Mouse (Mus musculus) liver, adult 2 months (tissue): ENCODE results near the gene Rad9a. TPM values are rescaled to one million over a fixed set of nuclear protein-coding genes. Genes with fewer than 3 reads are reported as not detected.

Experiments
- DNase-seq: peaks from one replicate; pipeline ENCODE4 v3.0.0-alpha.2; 2011; ENCODE audit warnings: low read depth, low spot score; ENCODE audit errors: extremely low read depth
- H3K27ac ChIP-seq: fragments of 200-500 bp; replicated peaks from 2 replicates; pipeline ENCODE4 v1.5.1; 2012; ENCODE audit warnings: low read depth, mild to moderate bottlenecking, control low read depth, inconsistent platforms, low read length; ENCODE audit not compliant: insufficient read depth
- H3K27me3 ChIP-seq: fragments of 200-500 bp; 2 replicates; pipeline ENCODE4 v1.6.1; 2012; ENCODE audit warnings: mild to moderate bottlenecking, moderate library complexity, low read length, inconsistent platforms; ENCODE audit not compliant: control insufficient read depth, insufficient read depth
- H3K36me3 ChIP-seq: fragments of 200-500 bp; 2 replicates; pipeline ENCODE4 v1.6.1; 2012; ENCODE audit warnings: low read length, inconsistent platforms; ENCODE audit not compliant: control insufficient read depth, insufficient read depth
- H3K4me1 ChIP-seq: fragments of 200-500 bp; 2 replicates; pipeline ENCODE4 v1.6.1; 2011; ENCODE audit warnings: low read length; ENCODE audit not compliant: control insufficient read depth, insufficient read depth
- H3K4me3 ChIP-seq: fragments of 200-500 bp; 2 replicates; pipeline ENCODE4 v1.5.1; 2011; ENCODE audit warnings: low read depth, mild to moderate bottlenecking, control low read depth, low read length, moderate library complexity; ENCODE audit not compliant: insufficient read depth
- H3K79me2 ChIP-seq: fragments of 200-500 bp; 2 replicates; pipeline ENCODE4 v1.6.1; 2012; ENCODE audit warnings: inconsistent platforms, mild to moderate bottlenecking, low read length, moderate library complexity; ENCODE audit not compliant: control insufficient read depth, insufficient read depth
- H3K9ac ChIP-seq: fragments of 200-500 bp; 2 replicates; pipeline ENCODE4 v1.6.1; 2012; ENCODE audit warnings: low read depth, mild to moderate bottlenecking, control low read depth, inconsistent platforms, low read length
- CTCF ChIP-seq: fragments of 200-500 bp; IDR thresholded peaks from 2 replicates; pipeline ENCODE4 v1.5.1; 2011; ENCODE audit warnings: low read depth, low read length, control low read depth
- POLR2A ChIP-seq: fragments of 200-500 bp; IDR thresholded peaks from 2 replicates; pipeline ENCODE4 v1.6.1; 2011; ENCODE audit warnings: low read length, control low read depth; ENCODE audit not compliant: insufficient read depth; ENCODE audit errors: extremely low read depth
- WGBS: fragments of 180-500 bp; shearing (Covaris S2); methylation state at CpG from one replicate; pipeline ENCODE4 v1.1.7; 2018; 5-methylcytosine and 5-hydroxymethylcytosine counted together
- polyA plus RNA-seq: library from polyadenylated mRNA; depleted of rRNA; stranded (reverse); fragments of >200 nt; gene quantifications from 2 replicates; pipeline ENCODE4 v1.2.3, GENCODE M21; 2012
- total RNA-seq: library from RNA; depleted of rRNA; stranded (reverse); fragments of >200 nt; gene quantifications from 2 replicates; pipeline ENCODE4 v1.2.3, GENCODE M21; 2014

The Rad9a gene
- total and polyA plus RNA-seq, 2 experiments, result 0.74 to 7.0 TPM

DNA sequence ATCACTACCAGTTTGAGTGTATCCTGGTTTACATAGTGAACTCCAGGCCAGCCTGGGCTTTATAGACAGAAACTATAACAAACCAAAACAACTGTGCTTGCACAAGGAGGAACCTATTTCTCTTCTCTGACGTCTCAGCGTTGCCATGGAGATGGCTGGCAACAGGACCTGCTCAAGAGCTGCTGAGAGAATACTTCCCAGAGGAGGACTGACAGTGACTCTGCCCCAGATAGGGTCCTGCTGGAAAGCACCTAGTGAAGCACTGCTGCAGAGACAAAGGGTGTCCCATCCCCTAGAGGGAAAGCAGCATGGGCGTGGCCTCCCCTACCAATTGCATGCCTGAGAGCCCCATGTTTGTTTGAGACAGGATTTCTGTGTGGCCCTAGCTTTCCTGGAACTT lies 19.6 kb downstream of the Rad9a start:
- H3K4me1 ChIP-seq, result no peaks in the 10 kb centered on the region
- H3K4me3 ChIP-seq, result no peak overlapping the region
- 58% methylated on average over 3 of the region's 3 CpGs for WGBS
- DNase-seq, result peak; percentile 42
- H3K27ac ChIP-seq, result no peak overlapping the region
- H3K9ac ChIP-seq, result no peak overlapping the region
- no peaks in the 10 kb centered on the region for H3K79me2 ChIP-seq
- no peaks in the 10 kb centered on the region for H3K27me3 ChIP-seq
- TF ChIP-seq POLR2A (no peak), CTCF (no peak)
- no peaks in the 10 kb centered on the region for H3K36me3 ChIP-seq

- Histone ChIP-seq H3K4me1 (no peaks in the 10 kb centered on the region), H3K27ac (no peak overlapping the region), H3K79me2 (no peaks in the 10 kb centered on the region), H3K9ac (no peak overlapping the region), H3K4me3 (no peak overlapping the region), H3K36me3 (no peaks in the 10 kb centered on the region), H3K27me3 (no peaks in the 10 kb centered on the region)
- TF ChIP-seq POLR2A (no peak), CTCF (no peak)
- no peak for DNase-seq
- 76% methylated on average over 7 of the region's 7 CpGs for WGBS
Observed at GRCm38 (mm10) chr19:4180411-4180810, 21.1 kb downstream of the Rad9a start.

GRCm38 (mm10) chr19:4175368-4175947 lies 26.0 kb downstream of the Rad9a start, which contains the start of gene Carns1:
Gene Carns1 (minus strand): TSS chr19:4175479.
- no peak for TF ChIP-seq CTCF
- no peak for TF ChIP-seq POLR2A
- 25% methylated on average over 11 of the region's 11 CpGs for WGBS
- no peaks in the 10 kb centered on the region for H3K79me2 ChIP-seq
- no peak for DNase-seq
- H3K27ac ChIP-seq, result no peak within 1 kb of the TSS
- H3K27me3 ChIP-seq, result no peaks in the 10 kb centered on the region
- no peaks in the 10 kb centered on the region for H3K36me3 ChIP-seq
- no peak within 1 kb of the TSS for H3K4me3 ChIP-seq
- no peak within 1 kb of the TSS for H3K9ac ChIP-seq
- no peaks in the 10 kb centered on the region for H3K4me1 ChIP-seq

- Histone ChIP-seq H3K36me3 (no peaks in the 10 kb centered on the region), H3K27me3 (no peaks in the 10 kb centered on the region), H3K79me2 (no peaks in the 10 kb centered on the region), H3K4me1 (peaks cover 3% of the 10 kb centered on the region), H3K4me3 (no peak overlapping the region), H3K27ac (no peak overlapping the region), H3K9ac (no peak overlapping the region)
- DNase-seq, result no peak
- TF ChIP-seq POLR2A, result no peak
- TF ChIP-seq CTCF, result no peak
- 80% methylated on average over 11 of the region's 11 CpGs for WGBS
Observed at GRCm38 (mm10) chr19:4172925-4173324, 28.5 kb downstream of the Rad9a start.

GRCm38 (mm10) chr19:4171393-4172290 lies 29.8 kb downstream of the Rad9a start:
- Histone ChIP-seq H3K79me2 (no peaks in the 10 kb centered on the region), H3K4me1 (peaks cover 3% of the 10 kb centered on the region)

More at GRCm38 (mm10) chr19:4171393-4172290, 29.8 kb downstream of the Rad9a start:
- H3K9ac ChIP-seq, result no peak overlapping the region
- no peaks in the 10 kb centered on the region for H3K27me3 ChIP-seq
- DNase-seq, result no peak
- TF ChIP-seq POLR2A (no peak), CTCF (no peak)
- H3K36me3 ChIP-seq, result no peaks in the 10 kb centered on the region
- WGBS, result 72% methylated on average over 13 of the region's 13 CpGs
- H3K4me3 ChIP-seq, result no peak overlapping the region
- H3K27ac ChIP-seq, result no peak overlapping the region
